Mouse (Mus musculus) right cerebral cortex, postnatal 10 days (tissue): Measurements from ENCODE around the gene Olfr170.
"Not testable (repeated sequence)": the region's sequence is repeated elsewhere in the genome, so short reads cannot be mapped to it uniquely, and the experiment has no call there.

Experiments
- DNase-seq, 2 experiments: peaks; one replicate each; pipeline ENCODE4 v3.0.0; 2021; ENCODE audit warnings: low spot score in 2 of 2

The Olfr170 gene

GRCm38 (mm10) chr16:19611782-19612181 is at the start of gene Olfr170:
Gene Olfr170, minus strand, starts transcription at chr16:19611882.
- DNase-seq: not testable (repeated sequence)

- DNase-seq: no peak
These were observed 18.1 kb upstream of the Olfr170 start, which contains the start of gene Olfr171 for GRCm38 (mm10) chr16:19629816-19630215. Gene Olfr171, minus strand, starts transcription at chr16:19629916.

- no peak for DNase-seq
These were observed 8.5 kb downstream of the Olfr170 start for GRCm38 (mm10) chr16:19603166-19603565.

- not testable (repeated sequence) for DNase-seq
These were observed 40.0 kb downstream of the Olfr170 start, which contains the start of gene Olfr169 for GRCm38 (mm10) chr16:19571709-19572108. Gene Olfr169, minus strand, starts transcription at chr16:19571809.
